Mouse (Mus musculus): Measurements from ENCODE around the gene Gm45785. TPM values are rescaled to one million over a fixed set of nuclear protein-coding genes. Genes with fewer than 3 reads are reported as not detected.
A peak's percentile ranks its signal among the peaks of the same experiment; 100 is the strongest.
"Not testable (repeated sequence)": the region's sequence is repeated elsewhere in the genome, so short reads cannot be mapped to it uniquely, and the experiment has no call there.

Gene Gm45785
- not detected for total RNA-seq (2021)
- long read RNA-seq, experiment 1 = 0 reads
- long read RNA-seq, experiment 2 = 0 reads

- intact Hi-C loops (cut with DNase I) = loop anchor here (2.0 kb wide), 2 partner anchors 25 to 47 kb away; partner anchors contain the start of gene Psmd13
- DNase-seq = peak; percentile 75 to 80
Observed at GRCm38 (mm10) chr7:140855860-140856784, at the start of gene Gm45785. Gm45785 (minus strand) TSS chr7:140856331.

- DNase-seq = no peak
- intact Hi-C loops (cut with DNase I) = loop anchor here (5.0 kb wide), 2 partner anchors 102 to 162 kb away; no protein-coding TSS in a partner anchor
Observed at GRCm38 (mm10) chr7:140905642-140906081, 49.5 kb upstream of the Gm45785 start.

GRCm38 (mm10) chr7:140903212-140903611 lies 47.1 kb upstream of the Gm45785 start:
- DNase-seq = peak; percentile 69 to 79
- intact Hi-C loops (cut with DNase I) = loop anchor here (1.0 to 2.0 kb wide), 2 partner anchors 48 to 58 kb away; partner anchors contain the start of gene Scgb1c1

DNA sequence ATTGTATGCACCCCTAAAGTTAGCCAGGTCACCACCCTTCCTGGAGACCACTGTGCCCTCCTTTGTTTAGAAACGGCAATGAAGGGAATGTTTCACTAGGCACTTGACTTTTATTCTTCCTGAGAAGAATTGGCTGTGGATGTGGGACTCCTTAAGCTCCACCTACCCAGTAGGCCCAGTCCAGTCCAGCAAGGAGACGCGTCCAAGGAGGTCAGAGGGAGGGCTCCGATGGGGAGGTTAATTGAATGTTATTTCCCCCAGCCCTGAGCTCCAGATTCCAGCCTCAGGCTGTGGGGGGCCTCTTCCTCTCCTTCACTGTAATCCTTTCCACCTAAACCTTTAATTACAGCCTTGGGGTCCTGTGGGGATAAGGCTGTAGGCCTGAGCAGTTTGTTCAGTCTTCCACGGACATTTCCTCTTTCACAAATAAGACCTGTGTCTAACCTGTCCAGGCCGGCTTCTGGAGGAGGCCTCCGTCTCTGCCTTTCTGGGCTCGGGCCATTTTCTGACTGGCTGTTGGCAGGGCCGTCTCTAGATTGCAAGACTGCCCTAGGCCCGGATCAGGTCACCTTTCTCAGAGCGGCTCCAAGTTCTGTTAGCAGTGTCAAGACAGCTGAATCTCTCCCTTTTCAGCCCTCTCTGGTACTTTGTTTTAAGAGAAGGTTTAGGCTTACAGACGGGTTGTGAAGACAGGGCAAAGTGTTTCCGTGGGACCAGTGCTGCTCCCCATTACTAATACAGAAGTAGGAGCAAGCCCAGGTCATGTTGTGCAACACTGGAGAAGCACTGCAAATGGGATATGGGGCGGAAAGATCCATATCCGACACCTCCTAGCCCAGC lies 46.1 kb upstream of the Gm45785 start:
- intact Hi-C loops (cut with DNase I) = loop anchor here (2.0 kb wide), 1 partner anchor 47 kb away; no protein-coding TSS in a partner anchor
- peak; percentile 50 to 63 for DNase-seq

GRCm38 (mm10) chr7:140900220-140900619 lies 44.1 kb upstream of the Gm45785 start, which contains the start of gene Cox8b:
Cox8b (minus strand) TSS chr7:140900446.
- intact Hi-C loops (cut with DNase I) = no loop called here
- DNase-seq = peak; percentile 43 to 63

DNA sequence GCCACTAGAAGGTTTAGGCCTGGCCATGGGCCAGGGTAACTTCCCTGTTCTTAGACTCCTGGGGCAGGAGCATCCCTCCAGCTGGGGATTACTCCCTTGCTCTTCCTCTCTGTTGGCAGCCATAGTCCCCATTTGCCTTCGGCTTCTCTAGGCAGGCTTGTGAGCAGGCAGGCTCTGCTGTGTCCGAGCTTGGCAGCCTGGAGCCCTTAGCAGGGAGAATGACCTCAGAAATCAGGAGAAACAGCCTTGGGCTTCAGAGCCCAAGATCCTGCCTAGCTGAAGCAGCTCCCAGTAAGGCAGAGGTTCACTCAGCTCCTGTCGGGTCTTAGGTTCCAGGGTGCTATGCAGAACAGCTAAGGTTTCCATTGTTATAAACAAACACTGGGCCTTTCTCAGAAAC lies 43.0 kb upstream of the Gm45785 start:
- no peak for DNase-seq
- intact Hi-C loops (cut with DNase I) = no loop called here

DNA sequence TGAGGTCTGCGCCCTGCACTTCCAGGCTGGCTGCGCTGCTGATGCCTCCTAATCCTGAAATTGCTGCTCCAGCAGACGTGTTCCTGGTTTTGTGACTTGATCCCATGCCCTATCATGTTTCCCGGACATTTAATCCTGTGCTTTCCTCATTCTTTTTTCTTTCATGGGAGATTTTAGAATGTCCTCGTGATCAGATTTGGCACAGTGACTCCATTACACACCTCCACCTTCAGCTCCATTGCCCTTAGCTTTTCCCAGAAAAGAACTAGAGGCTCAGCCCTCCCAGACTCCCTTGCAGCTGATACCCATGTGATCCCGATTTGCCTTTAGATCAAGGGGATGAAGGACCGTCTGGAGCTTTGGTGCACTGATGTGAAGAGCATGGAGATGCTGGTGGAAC lies 41.7 kb upstream of the Gm45785 start:
- intact Hi-C loops (cut with DNase I) = no loop called here
- DNase-seq = no peak

GRCm38 (mm10) chr7:140894611-140895010 lies 38.5 kb upstream of the Gm45785 start:
- intact Hi-C loops (cut with DNase I) = no loop called here
- DNase-seq = no peak

DNA sequence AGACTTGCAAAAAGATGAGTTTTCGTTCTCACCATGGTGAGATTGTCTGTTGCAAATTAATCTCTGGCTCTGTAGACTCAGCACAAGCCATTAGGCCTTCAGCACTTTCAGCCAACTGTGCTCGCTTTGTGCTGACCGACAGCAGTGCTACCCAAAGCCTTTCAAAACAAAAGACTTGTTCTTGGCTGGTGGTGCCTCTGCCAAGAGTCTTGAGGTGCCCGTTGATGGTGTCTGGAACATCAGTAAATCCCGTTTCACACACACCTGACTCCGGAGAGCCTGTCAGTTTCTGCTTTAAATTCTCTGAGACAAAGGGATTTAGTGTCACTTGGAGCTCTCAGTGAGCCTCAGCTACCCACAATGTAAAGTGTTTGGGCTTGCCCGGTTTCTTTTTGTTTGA lies 37.9 kb upstream of the Gm45785 start:
- DNase-seq = no peak
- intact Hi-C loops (cut with DNase I) = no loop called here

DNA sequence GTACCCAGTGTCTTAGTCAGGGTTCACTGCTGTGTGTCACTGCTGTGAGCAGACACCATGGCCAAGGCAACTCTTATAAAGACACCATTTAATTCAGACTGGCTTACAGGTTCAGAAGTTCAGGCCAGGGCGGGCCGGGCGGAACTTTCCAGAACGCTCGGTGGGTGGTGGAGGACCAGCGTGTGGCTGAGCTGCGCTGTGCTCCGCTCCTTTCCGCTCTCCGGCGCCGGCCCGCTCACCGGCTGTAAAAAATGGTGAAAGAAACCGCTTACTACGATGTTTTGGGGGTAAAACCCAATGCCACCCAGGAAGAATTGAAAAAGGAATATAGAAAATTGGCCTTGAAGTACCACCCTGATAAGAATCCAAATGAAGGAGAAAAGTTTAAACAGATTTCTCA lies 34.5 kb upstream of the Gm45785 start:
- DNase-seq; intact Hi-C loops (cut with DNase I): not testable (repeated sequence)

- no peak for DNase-seq
- intact Hi-C loops (cut with DNase I) = no loop called here
Observed at GRCm38 (mm10) chr7:140882469-140882803, 26.3 kb upstream of the Gm45785 start.

- intact Hi-C loops (cut with DNase I) = loop anchor here (2.0 kb wide), 1 partner anchor 25 kb away; the partner anchor contains the start of genes Bet1l, Gm45785 and Ric8a
- DNase-seq = peak; percentile 88 to 91
Observed at GRCm38 (mm10) chr7:140881696-140882468, 25.8 kb upstream of the Gm45785 start, which contains the start of the genes Psmd13 and Sirt3. Psmd13 (plus strand) TSS chr7:140881968. Sirt3 (minus strand) TSS chr7:140882309.

DNA sequence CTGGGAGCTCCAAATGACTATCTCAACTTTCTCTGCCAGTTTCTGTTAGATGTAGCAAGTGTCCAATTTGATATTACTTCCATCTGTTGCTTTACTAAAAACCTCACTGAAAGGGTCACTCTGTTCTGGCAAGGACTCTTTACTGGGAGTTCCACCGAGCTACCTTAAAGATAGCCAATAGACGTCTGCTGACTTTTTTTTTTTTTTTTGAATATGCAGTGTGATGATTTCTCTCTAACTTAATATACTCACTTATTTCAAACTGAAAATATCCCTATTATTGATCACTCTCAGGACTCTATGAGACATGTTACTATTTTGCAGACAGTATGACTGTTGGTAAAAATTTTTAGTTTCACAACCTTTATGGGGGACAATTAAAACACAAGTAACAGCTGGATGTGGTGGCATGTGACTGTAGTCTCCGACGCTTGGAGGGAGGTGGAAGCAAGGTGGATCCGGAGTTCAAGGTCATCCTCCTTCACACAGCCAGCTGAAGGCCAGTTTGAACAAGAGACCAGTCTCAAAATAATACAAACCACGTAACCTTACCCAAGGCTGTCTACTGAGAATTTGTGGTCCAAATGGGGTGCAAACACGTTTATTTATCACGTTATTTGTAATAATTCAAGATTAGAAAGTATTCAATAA lies 24.9 kb upstream of the Gm45785 start:
- DNase-seq = no peak
- intact Hi-C loops (cut with DNase I) = loop anchor here (2.0 kb wide), 1 partner anchor 24 kb away; the partner anchor contains the start of genes Bet1l, Gm45785 and Ric8a

- intact Hi-C loops (cut with DNase I) = loop anchor here (2.0 kb wide), 1 partner anchor 24 kb away; the partner anchor contains the start of genes Bet1l, Gm45785 and Ric8a
- DNase-seq = no peak
Observed at GRCm38 (mm10) chr7:140880419-140880818, 24.3 kb upstream of the Gm45785 start.

DNA sequence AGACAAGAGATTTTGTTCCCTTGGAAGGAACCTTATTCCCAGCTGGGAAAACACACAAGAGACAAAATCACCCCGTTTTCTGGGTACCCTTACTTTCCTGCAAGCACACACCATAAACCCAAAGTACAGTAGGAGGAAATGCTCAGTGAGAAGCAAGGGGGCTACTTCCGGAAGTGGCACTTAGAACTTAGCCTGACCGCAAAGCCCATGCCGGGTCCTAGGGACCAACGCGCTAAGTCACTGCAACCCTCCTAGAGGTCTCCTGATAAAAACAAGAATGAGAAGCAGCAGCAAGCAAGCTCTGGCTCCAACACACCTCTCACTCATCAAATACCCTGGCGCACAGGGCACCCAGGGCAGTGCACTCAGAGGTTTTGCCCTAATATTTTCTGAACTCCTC lies 23.2 kb upstream of the Gm45785 start:
- intact Hi-C loops (cut with DNase I) = no loop called here
- DNase-seq = no peak

GRCm38 (mm10) chr7:140877364-140877763 lies 21.2 kb upstream of the Gm45785 start:
- no peak for DNase-seq
- intact Hi-C loops (cut with DNase I) = no loop called here

- no peak for DNase-seq
- intact Hi-C loops (cut with DNase I) = no loop called here
Observed at GRCm38 (mm10) chr7:140874224-140874623, 18.1 kb upstream of the Gm45785 start.

GRCm38 (mm10) chr7:140864761-140865160 lies 8.6 kb upstream of the Gm45785 start:
- intact Hi-C loops (cut with DNase I) = no loop called here
- no peak for DNase-seq

- intact Hi-C loops (cut with DNase I) = no loop called here
- DNase-seq = no peak
Observed at GRCm38 (mm10) chr7:140860728-140861127, 4.6 kb upstream of the Gm45785 start.

Data from gastrocnemius, postnatal 36 days (tissue).